12 mouse cellular contexts compared by ENCODE assay signal in genomic region chr16:57389566-57390251, GRCm38 (mm10). TPM values are rescaled to one million over a fixed set of nuclear protein-coding genes. Genes with fewer than 3 reads are reported as not detected.
DNase-seq lines count a peak whose midpoint lies in the region; ATAC-seq and TF ChIP-seq lines count a peak whose summit lies in the region.
"Had no signal": no experiment of that assay in that cellular context is flagged by ENCODE, and none has a peak within 500 bp of the region (broad histone marks: within the 10 kb centered on the region; RNA-seq: fewer than 3 reads in every experiment).

No protein-coding gene starts in this region.

- DNase-seq in heart, embryonic 10.5 days (ENCODE audit: low spot score) = no peak
- peak; percentile 68 to 77 for DNase-seq in left cerebral cortex, postnatal 36 days (ENCODE audit: low spot score in 2 of 2)
- DNase-seq in adrenal gland, postnatal 36 days = no peak
- no peak for DNase-seq in adrenal gland, postnatal 25 days
- DNase-seq in urinary bladder, adult 2 months (ENCODE audit: low spot score) = no peak
- DNase-seq: heart, postnatal 10 days; lung, postnatal 10 days had no signal

- no peaks in the 10 kb centered on the region for H3K36me3 ChIP-seq in heart, embryonic 14.5 days (ENCODE audit: control insufficient read depth, insufficient read depth, low read length)
- H3K36me3 ChIP-seq in heart, embryonic 10.5 days = no peaks in the 10 kb centered on the region
- H3K36me3 ChIP-seq: intestine, embryonic 15.5 days had no signal

- no peak overlapping the region for H3K9ac ChIP-seq in heart, embryonic 14.5 days (ENCODE audit: low read length)
- H3K9ac ChIP-seq: intestine, embryonic 15.5 days had no signal

- H3K4me3 ChIP-seq in heart, embryonic 14.5 days (ENCODE audit: control insufficient read depth in 1 of 2, insufficient read depth in 1 of 2, low read depth in 1 of 2, low read length in 2 of 2) = no peak overlapping the region
- no peak overlapping the region for H3K4me3 ChIP-seq in heart, embryonic 10.5 days
- H3K4me3 ChIP-seq in bone marrow macrophage, adult 2 months (ENCODE audit: insufficient read depth, low read length) = no peak overlapping the region
- H3K4me3 ChIP-seq: intestine, embryonic 15.5 days had no signal

- 59% methylated on average over 15 of the region's 15 CpGs for WGBS in heart, embryonic 14.5 days
- WGBS in heart, embryonic 10.5 days = 77% methylated on average over 15 of the region's 15 CpGs

- H3K27me3 ChIP-seq in heart, embryonic 14.5 days (ENCODE audit: control insufficient read depth, insufficient read depth, low read length) = no peaks in the 10 kb centered on the region
- no peaks in the 10 kb centered on the region for H3K27me3 ChIP-seq in heart, embryonic 10.5 days (ENCODE audit: insufficient read depth, poor library complexity, severe bottlenecking)
- H3K27me3 ChIP-seq: intestine, embryonic 15.5 days had no signal

- intact Hi-C loops in left cerebral cortex, postnatal 36 days (cut with DNase I) = no loop called here

- no peak for TF ChIP-seq POLR2A in bone marrow macrophage, adult 2 months (IDR thresholded peaks at IDR 0.05; ENCODE audit: borderline replicate concordance, low read depth, low read length)

- H3K4me1 ChIP-seq in heart, embryonic 14.5 days (ENCODE audit: control insufficient read depth in 2 of 2, insufficient read depth in 2 of 2, low read length in 2 of 2) = peaks cover 12 to 17% of the 10 kb centered on the region in 2 experiments
- H3K4me1 ChIP-seq in heart, embryonic 10.5 days = peaks cover 14% of the 10 kb centered on the region; the same call in 1 of the 2 replicates
- H3K4me1 ChIP-seq in bone marrow macrophage, adult 2 months (ENCODE audit: control insufficient read depth, insufficient read depth, low read length) = peaks cover 22% of the 10 kb centered on the region
- H3K4me1 ChIP-seq: intestine, embryonic 15.5 days had no signal

- no peak overlapping the region for H3K4me2 ChIP-seq in heart, embryonic 14.5 days (ENCODE audit: low read length)
- H3K4me2 ChIP-seq: intestine, embryonic 15.5 days had no signal

- H3K9me3 ChIP-seq in heart, embryonic 14.5 days (ENCODE audit: control insufficient read depth, low read length) = no peaks in the 10 kb centered on the region
- no peaks in the 10 kb centered on the region for H3K9me3 ChIP-seq in heart, embryonic 10.5 days
- H3K9me3 ChIP-seq: intestine, embryonic 15.5 days had no signal

- TF ChIP-seq CTCF in bone marrow macrophage, adult 2 months (IDR thresholded peaks at IDR 0.05; ENCODE audit: low read depth, low read length) = no peak

- H3K27ac ChIP-seq in heart, embryonic 14.5 days (replicated peaks in 1 of 2; ENCODE audit: control insufficient read depth in 1 of 2, insufficient read depth in 1 of 2, low read depth in 2 of 2, low read length in 2 of 2) = peak overlapping the region; percentile 20 to 41; a peak in 3 of 4 replicates
- no peak overlapping the region for H3K27ac ChIP-seq in heart, embryonic 10.5 days
- peak overlapping the region; percentile 74 for H3K27ac ChIP-seq in bone marrow macrophage, adult 2 months (ENCODE audit: insufficient read depth, low read depth, low read length)
- H3K27ac ChIP-seq: intestine, embryonic 15.5 days had no signal

- ATAC-seq in heart, embryonic 14.5 days (ENCODE audit: insufficient number of reproducible peaks, insufficient read depth, low FRiP score, low read depth) = no peak
- peak; percentile 10; the same call in 1 of the 2 replicates for ATAC-seq in granulocyte monocyte progenitor cell, adult 5-6 weeks (replicated peaks; ENCODE audit: poor library complexity, severe bottlenecking)
- ATAC-seq: CD4-positive, CD25-positive, alpha-beta regulatory T cell, adult 4 months; intestine, embryonic 15.5 days had no signal

RNA-seq across cellular contexts. Expression of gene Filip1l, which starts 36.8 kb away (rescaled TPM):
- 26.9 and 27.7 TPM in 2 replicates for polyA plus RNA-seq in heart, embryonic 14.5 days (2014; fragmentation: Nextera tagmentation; extraction: Ambion mirVana)
- 16.0 and 20.3 TPM in 2 replicates for polyA plus RNA-seq in heart, embryonic 10.5 days (2016; fragmentation: Nextera tagmentation; extraction: Ambion mirVana)
- polyA plus RNA-seq in bone marrow macrophage, adult 2 months (2012; ENCODE audit: insufficient read depth, insufficient read length, missing spikeins) = 35.9 and 40.9 TPM in 2 replicates
- 3.7 and 6.7 TPM in 2 replicates for total RNA-seq in granulocyte monocyte progenitor cell, adult 5-6 weeks (2014; fragmentation: Nextera tagmentation)
- total RNA-seq in granulocyte monocyte progenitor cell, adult 5-6 weeks (2017) = 3.0 and 4.4 TPM in 2 replicates
- 1 to 10 TPM; 3.0 to 4.0 TPM for total RNA-seq in left cerebral cortex, postnatal 36 days (2021)
- 10 to 100 TPM; 16.9 to 25.5 TPM for total RNA-seq in adrenal gland, postnatal 36 days (2021)
- 15.5 and 17.7 TPM in 2 replicates for total RNA-seq in adrenal gland, postnatal 25 days (2021)
- 57.1 and 66.5 TPM in 2 replicates for polyA plus RNA-seq in urinary bladder, adult 2 months (2012; rRNA removed)

Comparison
In these comparisons a context has a peak if more than half of its experiments do, and no peak if none do; other contexts are left out.
1. DNase-seq: peak in left cerebral cortex, postnatal 36 days (2 of 2); none in heart, embryonic 10.5 days (single experiment), adrenal gland, postnatal 36 days (0 of 2), adrenal gland, postnatal 25 days (single experiment) and urinary bladder, adult 2 months (single experiment).